Mouse (Mus musculus): ENCODE data around the gene Rps27. TPM values are rescaled to one million over a fixed set of nuclear protein-coding genes. Genes with fewer than 3 reads are reported as not detected.

Rps27 gene
- polyA plus RNA-seq, 1 experiment from 2014 or later: 953 TPM

DNA sequence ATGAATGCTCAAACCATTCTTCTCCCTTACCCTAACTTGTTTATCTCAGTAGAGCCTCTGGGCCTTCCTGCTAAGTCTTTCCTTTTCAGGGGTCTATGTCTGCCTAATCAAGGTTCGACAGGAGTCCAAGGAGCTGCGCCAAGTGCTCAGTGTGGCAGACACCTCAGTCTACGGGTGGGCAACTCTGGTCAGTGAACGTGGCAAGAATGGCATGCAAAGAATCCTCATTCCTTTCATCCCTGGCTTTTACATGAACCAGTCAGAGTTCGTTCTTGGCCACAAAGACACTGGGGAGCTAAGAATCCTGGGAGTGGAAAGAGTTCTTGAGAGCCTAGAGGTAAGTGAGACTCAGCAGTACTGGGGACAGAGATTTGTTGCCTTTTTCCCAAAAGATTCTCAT, 9.8 kb downstream of the Rps27 start:
- no peaks in the 10 kb centered on the region for H3K9me3 ChIP-seq
- WGBS: 83% methylated on average over 5 of the region's 5 CpGs
- peaks cover 17% of the 10 kb centered on the region for H3K36me3 ChIP-seq
- ATAC-seq (ENCODE audit: low read depth): no peak
- no peak overlapping the region for H3K27ac ChIP-seq (replicated peaks)
- H3K4me2 ChIP-seq: no peak overlapping the region
- no peaks in the 10 kb centered on the region for H3K4me1 ChIP-seq (replicated peaks)
- no peak overlapping the region for H3K4me3 ChIP-seq
- H3K9ac ChIP-seq: no peak overlapping the region
- no peaks in the 10 kb centered on the region for H3K27me3 ChIP-seq

DNA sequence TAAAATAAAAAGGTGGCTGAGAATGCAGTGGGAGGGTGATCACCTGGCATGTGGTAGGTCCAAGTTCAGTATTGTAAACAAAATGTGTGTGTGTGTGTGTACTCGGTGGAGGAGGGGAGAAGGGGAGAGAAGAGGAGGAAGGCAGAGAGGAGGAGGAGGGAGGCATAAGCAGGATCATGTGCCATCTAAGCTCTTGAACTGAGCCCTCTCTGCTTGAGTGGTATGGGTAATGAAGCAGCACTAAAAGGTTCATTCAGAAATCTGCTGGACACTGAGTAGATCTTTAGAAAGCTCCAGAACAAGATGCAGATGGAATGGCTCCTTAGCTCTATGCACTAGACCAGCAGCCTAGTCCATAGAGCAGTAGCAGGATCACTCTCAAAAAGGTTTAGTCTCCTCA, 10.6 kb downstream of the Rps27 start:
- no peak overlapping the region for H3K4me3 ChIP-seq
- H3K9me3 ChIP-seq: no peaks in the 10 kb centered on the region
- ATAC-seq (ENCODE audit: low read depth): no peak
- no peaks in the 10 kb centered on the region for H3K27me3 ChIP-seq
- H3K9ac ChIP-seq: no peak overlapping the region
- no peak overlapping the region for H3K27ac ChIP-seq (replicated peaks)
- peaks cover 9% of the 10 kb centered on the region for H3K36me3 ChIP-seq
- H3K4me1 ChIP-seq (replicated peaks): no peaks in the 10 kb centered on the region
- WGBS: 72% methylated on average over 1 of the region's 1 CpGs
- H3K4me2 ChIP-seq: no peak overlapping the region

DNA sequence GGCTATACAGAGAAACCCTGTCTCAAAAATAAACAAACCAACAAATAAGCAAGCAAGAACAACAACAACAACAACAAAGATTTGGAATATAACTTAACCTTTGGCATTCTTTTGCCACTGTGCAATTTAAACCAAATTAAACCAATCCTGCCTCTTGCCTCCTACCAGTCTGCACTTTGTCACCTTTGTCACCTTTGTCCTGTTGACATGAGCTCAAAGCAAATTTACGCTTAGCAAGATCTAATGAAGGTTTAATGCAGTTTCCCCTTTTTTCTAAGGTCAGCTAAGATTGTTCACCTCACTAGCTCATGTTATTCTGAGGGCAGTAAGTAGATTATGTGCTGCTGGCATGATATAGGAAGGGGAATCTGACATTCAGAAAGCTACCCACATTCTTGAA, 15.9 kb downstream of the Rps27 start:
- no peak for ATAC-seq (ENCODE audit: low read depth)
- H3K4me1 ChIP-seq (replicated peaks): no peaks in the 10 kb centered on the region
- WGBS: 95% methylated on average over 1 of the region's 1 CpGs
- H3K4me3 ChIP-seq: no peak overlapping the region
- no peaks in the 10 kb centered on the region for H3K36me3 ChIP-seq
- H3K9me3 ChIP-seq: no peaks in the 10 kb centered on the region
- no peaks in the 10 kb centered on the region for H3K27me3 ChIP-seq
- no peak overlapping the region for H3K4me2 ChIP-seq
- H3K9ac ChIP-seq: no peak overlapping the region
- no peak overlapping the region for H3K27ac ChIP-seq (replicated peaks)

DNA sequence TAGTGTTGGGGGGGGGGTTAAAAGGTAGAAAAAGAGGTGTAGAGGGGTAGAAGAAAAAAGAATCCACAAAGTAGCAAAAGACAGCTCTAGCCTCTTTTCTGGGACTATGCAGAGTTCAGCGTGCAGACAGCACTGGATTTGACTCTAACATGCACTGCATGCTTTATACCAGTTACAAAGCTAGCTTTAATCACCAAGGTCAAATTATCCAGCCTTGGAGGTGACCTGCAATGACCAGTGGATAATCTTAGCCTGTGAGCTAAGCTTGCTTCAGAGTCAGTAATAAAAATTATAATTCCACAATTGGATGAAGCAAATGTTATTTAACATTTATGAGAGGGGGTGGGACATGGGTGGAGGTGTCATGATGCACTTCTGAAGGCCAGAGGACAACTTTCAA, 17.8 kb downstream of the Rps27 start:
- H3K36me3 ChIP-seq: no peaks in the 10 kb centered on the region
- H3K9ac ChIP-seq: no peak overlapping the region
- ATAC-seq (ENCODE audit: low read depth): no peak
- no peak overlapping the region for H3K27ac ChIP-seq (replicated peaks)
- no peaks in the 10 kb centered on the region for H3K9me3 ChIP-seq
- 79% methylated on average over 1 of the region's 1 CpGs for WGBS
- no peaks in the 10 kb centered on the region for H3K27me3 ChIP-seq
- H3K4me2 ChIP-seq: no peak overlapping the region
- H3K4me1 ChIP-seq (replicated peaks): no peaks in the 10 kb centered on the region
- H3K4me3 ChIP-seq: no peak overlapping the region

DNA sequence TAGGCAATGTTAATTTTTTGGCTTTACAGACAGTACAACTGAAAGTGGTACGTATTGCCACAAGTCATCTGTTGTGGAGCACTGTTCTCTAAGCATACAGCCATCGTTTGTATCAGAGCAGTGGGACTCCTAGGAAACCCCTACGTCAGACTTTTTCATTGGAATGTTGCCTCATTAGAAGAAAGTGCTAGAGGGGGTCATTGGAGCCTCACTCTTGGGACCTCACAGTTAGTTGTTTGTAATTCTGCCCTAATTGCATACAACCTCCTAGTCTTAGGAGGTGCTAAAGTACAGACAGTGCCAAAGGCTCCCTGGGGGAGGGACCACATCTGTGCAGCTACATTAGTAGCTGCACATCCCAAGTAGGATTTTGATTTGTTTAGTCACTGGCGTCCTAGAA, 18.7 kb downstream of the Rps27 start:
- no peak overlapping the region for H3K4me2 ChIP-seq
- no peak overlapping the region for H3K27ac ChIP-seq (replicated peaks)
- 46% methylated on average over 4 of the region's 4 CpGs for WGBS
- ATAC-seq (ENCODE audit: low read depth): no peak
- no peak overlapping the region for H3K9ac ChIP-seq
- no peaks in the 10 kb centered on the region for H3K36me3 ChIP-seq
- no peaks in the 10 kb centered on the region for H3K9me3 ChIP-seq
- H3K4me3 ChIP-seq: no peak overlapping the region
- H3K4me1 ChIP-seq (replicated peaks): no peaks in the 10 kb centered on the region
- H3K27me3 ChIP-seq: no peaks in the 10 kb centered on the region

DNA sequence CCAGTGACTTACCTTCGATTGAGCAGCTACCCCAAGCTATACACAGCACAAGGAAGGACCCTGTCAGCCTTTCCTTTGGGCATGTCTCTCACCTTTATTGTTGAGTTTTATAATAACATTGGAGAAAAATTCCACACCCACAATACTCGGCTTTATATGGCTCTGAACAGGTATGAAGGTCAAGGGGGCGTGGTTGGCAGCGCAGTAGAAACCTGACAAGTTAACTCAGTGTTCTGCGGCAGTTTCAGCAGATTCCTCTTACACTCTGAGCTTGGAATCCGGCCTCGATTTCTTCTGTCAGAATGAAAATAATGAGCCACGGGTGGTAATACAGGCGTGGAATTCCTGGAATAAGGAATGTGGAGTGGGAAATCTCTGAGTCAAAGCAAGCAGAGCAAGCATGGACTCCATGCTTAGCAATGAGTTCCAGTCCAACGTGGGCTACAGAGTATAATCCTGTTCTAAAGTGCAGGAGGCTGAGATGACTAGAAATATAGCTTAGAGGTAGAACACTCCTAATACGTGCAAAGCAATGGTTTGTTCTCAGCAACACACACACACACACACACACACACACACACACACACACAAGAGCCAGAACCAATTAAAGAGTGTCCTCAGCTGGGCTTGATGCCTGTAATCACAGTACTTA, 22.5 kb downstream of the Rps27 start:
- no peak overlapping the region for H3K4me3 ChIP-seq
- no peak overlapping the region for H3K9ac ChIP-seq
- 83% methylated on average over 11 of the region's 11 CpGs for WGBS
- H3K36me3 ChIP-seq: no peaks in the 10 kb centered on the region
- H3K4me1 ChIP-seq (replicated peaks): no peaks in the 10 kb centered on the region
- no peak overlapping the region for H3K27ac ChIP-seq (replicated peaks)
- no peak overlapping the region for H3K4me2 ChIP-seq
- no peaks in the 10 kb centered on the region for H3K27me3 ChIP-seq
- no peak for ATAC-seq (ENCODE audit: low read depth)
- H3K9me3 ChIP-seq: no peaks in the 10 kb centered on the region

DNA sequence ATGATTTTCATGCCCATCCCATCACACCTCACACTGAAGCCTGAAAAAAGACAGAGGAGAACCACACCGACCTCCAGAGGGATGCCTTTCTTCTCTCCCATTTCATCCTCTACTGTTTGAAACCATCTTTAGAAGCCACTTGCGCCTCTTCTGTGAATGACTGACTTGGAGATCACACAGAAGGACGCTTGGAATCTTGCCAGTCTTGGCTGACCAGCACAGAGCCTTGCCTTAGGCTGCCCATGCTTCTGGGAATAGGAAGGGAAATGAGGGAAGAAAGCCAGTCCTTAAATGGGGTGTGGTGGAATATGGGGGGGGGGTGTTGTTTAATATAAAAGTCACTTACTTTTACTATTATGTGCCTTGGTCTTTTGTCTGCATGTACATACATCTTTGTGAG, 29.9 kb downstream of the Rps27 start:
- no peak overlapping the region for H3K4me3 ChIP-seq
- no peaks in the 10 kb centered on the region for H3K27me3 ChIP-seq
- no peak overlapping the region for H3K4me2 ChIP-seq
- ATAC-seq (ENCODE audit: low read depth): no peak
- no peaks in the 10 kb centered on the region for H3K36me3 ChIP-seq
- no peak overlapping the region for H3K9ac ChIP-seq
- no peaks in the 10 kb centered on the region for H3K4me1 ChIP-seq (replicated peaks)
- WGBS: 74% methylated on average over 3 of the region's 3 CpGs
- H3K27ac ChIP-seq (replicated peaks): no peak overlapping the region
- H3K9me3 ChIP-seq: no peaks in the 10 kb centered on the region

DNA sequence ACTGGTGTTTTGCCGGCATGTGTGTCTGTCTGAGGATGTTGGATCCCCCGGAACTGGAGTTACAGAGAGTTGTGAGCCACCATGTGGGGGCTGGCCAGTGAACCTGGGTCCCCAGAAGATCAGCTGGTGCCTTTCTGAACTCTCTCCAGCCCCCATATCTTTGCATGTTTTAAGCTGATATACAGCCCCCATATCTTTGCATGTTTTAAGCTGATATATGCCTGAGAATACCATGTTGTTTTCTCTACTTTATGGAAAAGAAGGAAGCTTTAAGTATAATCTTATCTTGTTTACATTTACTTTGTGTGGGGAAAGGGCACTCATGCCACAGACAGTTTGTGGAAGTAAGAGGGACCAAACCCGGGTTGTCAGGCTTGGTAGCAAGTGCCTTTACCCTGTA, 33.9 kb downstream of the Rps27 start:
- Histone ChIP-seq H3K27me3 (no peaks in the 10 kb centered on the region), H3K9ac (no peak overlapping the region), H3K4me1 (replicated peaks) (no peaks in the 10 kb centered on the region), H3K4me3 (no peak overlapping the region), H3K4me2 (no peak overlapping the region), H3K9me3 (no peaks in the 10 kb centered on the region), H3K36me3 (no peaks in the 10 kb centered on the region), H3K27ac (replicated peaks) (no peak overlapping the region)
- no peak for ATAC-seq (ENCODE audit: low read depth)
- 77% methylated on average over 3 of the region's 3 CpGs for WGBS

Other genes starting within 250 kb of the Rps27 start
- gene Hax1, start 214.9 kb downstream of the Rps27 start, polyA plus RNA-seq (2015; fragmentation: Nextera tagmentation; extraction: Ambion mirVana): 120 and 133 TPM in 2 replicates
- gene 4933434E20Rik, start 162.0 kb downstream of the Rps27 start, polyA plus RNA-seq (2015; fragmentation: Nextera tagmentation; extraction: Ambion mirVana): 217 and 231 TPM in 2 replicates
- gene Ubap2l, start 161.0 kb downstream of the Rps27 start, polyA plus RNA-seq (2015; fragmentation: Nextera tagmentation; extraction: Ambion mirVana): 148 and 170 TPM in 2 replicates
- gene Tpm3, start 141.0 kb downstream of the Rps27 start, polyA plus RNA-seq (2015; fragmentation: Nextera tagmentation; extraction: Ambion mirVana): 373 and 399 TPM in 2 replicates
- gene Nup210l, start 109.5 kb downstream of the Rps27 start, polyA plus RNA-seq (2015; fragmentation: Nextera tagmentation; extraction: Ambion mirVana): 0.28 and 0.29 TPM in 2 replicates
- gene Rab13, start within 50 bp of the Rps27 start, polyA plus RNA-seq (2015; fragmentation: Nextera tagmentation; extraction: Ambion mirVana): 22.9 and 24.1 TPM in 2 replicates
- 85.9 and 90.3 TPM in 2 replicates for gene Jtb, start 17.9 kb upstream of the Rps27 start, polyA plus RNA-seq (2015; fragmentation: Nextera tagmentation; extraction: Ambion mirVana)
- 3.3 and 3.5 TPM in 2 replicates for gene Creb3l4, start 29.9 kb upstream of the Rps27 start, polyA plus RNA-seq (2015; fragmentation: Nextera tagmentation; extraction: Ambion mirVana)
- 42.4 and 54.8 TPM in 2 replicates for gene Slc39a1, start 34.5 kb upstream of the Rps27 start, polyA plus RNA-seq (2015; fragmentation: Nextera tagmentation; extraction: Ambion mirVana)
- 23.7 and 27.0 TPM in 2 replicates for gene Crtc2, start 40.5 kb upstream of the Rps27 start, polyA plus RNA-seq (2015; fragmentation: Nextera tagmentation; extraction: Ambion mirVana)
- 5.9 and 7.4 TPM in 2 replicates for gene Dennd4b, start 51.5 kb upstream of the Rps27 start, polyA plus RNA-seq (2015; fragmentation: Nextera tagmentation; extraction: Ambion mirVana)
- 13.7 and 15.6 TPM in 2 replicates for gene Gatad2b, start 79.5 kb upstream of the Rps27 start, polyA plus RNA-seq (2015; fragmentation: Nextera tagmentation; extraction: Ambion mirVana)
- gene Slc27a3, start 176.3 kb upstream of the Rps27 start, polyA plus RNA-seq (2015; fragmentation: Nextera tagmentation; extraction: Ambion mirVana): 22.9 and 24.1 TPM in 2 replicates
- 29.3 and 30.8 TPM in 2 replicates for gene Ints3, start 220.0 kb upstream of the Rps27 start, polyA plus RNA-seq (2015; fragmentation: Nextera tagmentation; extraction: Ambion mirVana)